Comparison of ENCODE assay signal across 39 mouse cellular contexts in the genomic region with DNA sequence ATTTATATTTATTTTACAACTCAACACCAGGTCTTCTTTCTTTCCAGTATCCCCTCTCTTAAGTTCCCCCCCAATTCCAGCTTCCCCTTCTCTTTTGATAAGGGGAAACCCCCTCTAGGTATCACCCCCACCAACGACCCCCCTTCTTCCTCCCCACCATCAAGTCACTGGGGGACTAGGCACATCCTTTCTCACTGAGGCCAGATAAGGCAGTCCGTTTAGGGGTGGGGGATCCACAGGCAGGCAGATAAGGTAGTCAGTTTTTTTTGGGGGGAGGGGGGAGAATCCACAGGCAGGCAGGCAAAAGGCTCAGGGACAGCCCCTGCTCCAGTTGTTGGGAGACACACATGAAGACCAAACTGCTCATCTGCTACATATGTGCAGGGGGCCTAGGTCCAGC. TPM values are rescaled to one million over a fixed set of nuclear protein-coding genes. Genes with fewer than 3 reads are reported as not detected.
"Had no signal": no experiment of that assay in that cellular context is flagged by ENCODE, and none has a peak within 500 bp of the region (broad histone marks: within the 10 kb centered on the region; RNA-seq: fewer than 3 reads in every experiment).

No protein-coding gene starts in this region.

- H3K27me3 ChIP-seq: embryonic facial prominence, embryonic 12.5 days; embryonic facial prominence, embryonic 13.5 days; embryonic facial prominence, embryonic 15.5 days; forebrain, embryonic 12.5 days; forebrain, embryonic 13.5 days; forebrain, embryonic 15.5 days had no signal

- H3K27ac ChIP-seq: embryonic facial prominence, embryonic 10.5 days; embryonic facial prominence, embryonic 12.5 days; embryonic facial prominence, embryonic 13.5 days; embryonic facial prominence, embryonic 15.5 days; forebrain, embryonic 10.5 days; forebrain, embryonic 12.5 days; forebrain, embryonic 13.5 days; forebrain, embryonic 15.5 days; gastrocnemius, adult 2 months; heart, adult 2 months had no signal

- H3K36me3 ChIP-seq: embryonic facial prominence, embryonic 10.5 days; embryonic facial prominence, embryonic 12.5 days; embryonic facial prominence, embryonic 13.5 days; embryonic facial prominence, embryonic 15.5 days; forebrain, embryonic 10.5 days; forebrain, embryonic 12.5 days; forebrain, embryonic 15.5 days had no signal

- H3K9me3 ChIP-seq: embryonic facial prominence, embryonic 10.5 days; embryonic facial prominence, embryonic 13.5 days; embryonic facial prominence, embryonic 15.5 days; forebrain, embryonic 10.5 days; forebrain, embryonic 12.5 days; forebrain, embryonic 13.5 days; forebrain, embryonic 15.5 days had no signal

- H3K4me3 ChIP-seq: embryonic facial prominence, embryonic 10.5 days; embryonic facial prominence, embryonic 12.5 days; embryonic facial prominence, embryonic 13.5 days; embryonic facial prominence, embryonic 15.5 days; erythroblast, embryonic 14.5 days; forebrain, embryonic 10.5 days; forebrain, embryonic 12.5 days; forebrain, embryonic 13.5 days; forebrain, embryonic 15.5 days; gastrocnemius, adult 2 months; heart, adult 2 months had no signal

- ATAC-seq: forebrain, embryonic 13.5 days; forebrain, embryonic 14.5 days; forebrain, embryonic 15.5 days; forebrain, embryonic 16.5 days; forebrain, postnatal 0 days had no signal

- H3K4me2 ChIP-seq: embryonic facial prominence, embryonic 12.5 days; embryonic facial prominence, embryonic 13.5 days; embryonic facial prominence, embryonic 15.5 days; forebrain, embryonic 12.5 days; forebrain, embryonic 13.5 days; forebrain, embryonic 15.5 days had no signal

- H3K4me1 ChIP-seq: embryonic facial prominence, embryonic 10.5 days; embryonic facial prominence, embryonic 12.5 days; embryonic facial prominence, embryonic 13.5 days; embryonic facial prominence, embryonic 15.5 days; forebrain, embryonic 10.5 days; forebrain, embryonic 12.5 days; forebrain, embryonic 13.5 days; forebrain, embryonic 15.5 days had no signal

- DNase-seq: cerebellum, adult 8-10 months; cerebellum, adult 9-10 months; cerebellum, adult 9-11 months; cerebellum, postnatal 10 days; cerebellum, postnatal 14 days; cerebellum, postnatal 25 days; cerebellum, postnatal 36 days; embryo, embryonic 11 days; forebrain, postnatal 0 days; gastrocnemius, adult 2 months; gastrocnemius, postnatal 10 days; gastrocnemius, postnatal 14 days; gastrocnemius, postnatal 25 days; gastrocnemius, postnatal 36 days; heart, adult 11 months; heart, adult 18-20 months; heart, adult 2 months had no signal

- H3K9ac ChIP-seq: embryonic facial prominence, embryonic 12.5 days; embryonic facial prominence, embryonic 13.5 days; embryonic facial prominence, embryonic 15.5 days; forebrain, embryonic 12.5 days; forebrain, embryonic 13.5 days; forebrain, embryonic 15.5 days; forebrain, postnatal 0 days had no signal

RNA-seq across cellular contexts. Expression of gene Gm6657, which starts 1.3 kb away (rescaled TPM):
- total RNA-seq: common myeloid progenitor, adult 5-6 weeks; forebrain, postnatal 0 days; gastrocnemius, adult 18-20 months; gastrocnemius, adult 2 months; gastrocnemius, adult 8-10 months; gastrocnemius, postnatal 10 days; gastrocnemius, postnatal 14 days; gastrocnemius, postnatal 25 days; gastrocnemius, postnatal 36 days; gastrocnemius, postnatal 4 days; granulocyte monocyte progenitor cell, adult 5-6 weeks; heart, adult 18-20 months; heart, adult 2 months had no signal
- polyA plus RNA-seq: cortical plate, adult 2 months; embryonic facial prominence, embryonic 10.5 days; embryonic facial prominence, embryonic 11.5 days; embryonic facial prominence, embryonic 12.5 days; embryonic facial prominence, embryonic 13.5 days; embryonic facial prominence, embryonic 14.5 days; embryonic facial prominence, embryonic 15.5 days; erythroblast, embryonic 14.5 days; forebrain, embryonic 10.5 days; forebrain, embryonic 11.5 days; forebrain, embryonic 12.5 days; forebrain, embryonic 13.5 days; forebrain, embryonic 14.5 days; forebrain, embryonic 15.5 days; forebrain, embryonic 16.5 days; forebrain, postnatal 0 days; frontal cortex, adult 2 months; gonadal fat pad, adult 2 months; heart, adult 2 months had no signal
